Mouse (Mus musculus): ENCODE measurements around the gene Mpp1.
A peak's percentile ranks its signal among the peaks of the same experiment; 100 is the strongest.

The Mpp1 gene

DNA sequence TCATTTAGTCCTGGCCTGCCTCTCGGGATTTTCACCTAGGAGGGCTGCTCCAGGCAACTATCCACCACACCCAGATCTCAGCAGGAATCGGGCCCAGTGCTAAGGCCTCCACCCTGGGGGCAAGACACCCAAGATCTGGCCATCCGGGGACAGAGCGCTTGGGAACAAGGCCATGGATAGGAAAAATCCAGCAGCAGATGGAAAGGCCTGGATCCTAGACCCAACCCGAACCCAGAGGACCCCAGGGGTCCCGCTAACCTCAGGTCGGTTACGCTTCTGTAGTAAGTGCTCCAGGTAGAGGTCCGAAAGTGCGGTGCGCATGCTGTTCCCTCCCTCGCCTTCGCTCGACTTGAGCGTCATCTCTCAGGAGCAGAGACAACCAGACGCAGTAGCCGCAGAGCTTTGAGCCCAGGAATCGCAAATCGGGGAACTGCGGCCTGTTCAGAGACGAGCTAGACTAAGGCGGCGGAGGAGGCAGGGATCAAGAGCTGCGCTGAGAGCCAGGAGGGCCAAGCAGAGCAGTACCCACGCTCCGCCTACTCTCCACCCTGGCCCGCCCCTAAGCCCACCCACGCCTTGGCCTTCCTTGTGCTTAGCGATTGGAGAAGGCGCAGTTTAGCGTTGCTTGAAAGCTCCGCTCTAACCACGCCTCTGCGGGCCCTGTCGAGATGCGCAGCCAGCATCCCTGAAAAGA, at the start of gene Mpp1:
Gene Mpp1 (minus strand): TSS at position 550 of the 694 bp plus-strand sequence.
- peak; percentile 82 to 95 for DNase-seq (ENCODE audit: inconsistent age in 2 of 2, low spot score in 1 of 2)

- no peak for DNase-seq (ENCODE audit: inconsistent age in 2 of 2, low spot score in 1 of 2)
Measured at GRCm38 (mm10) chrX:75163670-75164069, 32.9 kb upstream of the Mpp1 start, which contains the start of gene Smim9. Gene Smim9, minus strand, starts transcription at chrX:75163770.

GRCm38 (mm10) chrX:75155576-75156243, 24.9 kb upstream of the Mpp1 start:
- DNase-seq (ENCODE audit: inconsistent age in 2 of 2, low spot score in 1 of 2): peak; percentile 48 to 59

DNA sequence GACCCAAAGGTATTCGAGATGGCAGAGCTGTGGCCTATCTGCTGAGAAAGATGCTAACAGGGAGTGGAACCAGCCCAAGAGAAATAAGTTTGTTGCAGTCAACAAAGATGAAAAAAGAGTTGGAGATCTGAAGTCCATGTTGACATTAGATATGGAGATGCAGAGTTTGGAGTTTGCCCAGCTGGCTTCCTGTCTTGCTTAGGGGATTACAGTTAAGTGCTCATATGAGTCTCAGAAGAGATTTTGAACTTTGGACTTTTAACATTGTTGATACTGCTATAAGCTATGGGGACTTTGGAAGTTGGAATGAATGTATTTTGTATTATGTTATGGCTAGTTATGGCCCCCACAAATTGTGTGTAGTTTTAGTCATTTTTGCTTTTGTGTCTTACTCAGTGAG, 21.4 kb upstream of the Mpp1 start:
- no peak for DNase-seq (ENCODE audit: inconsistent age in 2 of 2, low spot score in 1 of 2)

DNA sequence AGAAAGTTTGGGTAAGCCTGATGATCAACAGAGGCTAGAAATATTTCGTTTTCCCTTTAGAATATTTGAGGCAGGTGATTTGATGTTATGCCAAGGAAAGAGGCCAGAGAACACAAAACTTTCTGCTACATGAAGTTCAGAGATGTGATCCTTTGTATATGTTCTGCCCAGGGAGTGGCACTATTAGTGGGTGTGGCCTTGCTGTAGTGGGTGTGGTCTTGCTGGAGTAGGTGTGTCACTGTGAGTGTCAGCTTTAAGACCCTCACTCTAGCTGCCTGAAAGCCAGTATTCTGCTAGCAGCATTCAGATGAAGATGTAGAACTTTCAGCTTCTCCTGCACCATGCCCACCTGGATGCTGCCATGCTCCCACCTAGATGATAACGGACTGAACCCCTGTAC, 19.5 kb upstream of the Mpp1 start:
- no peak for DNase-seq (ENCODE audit: inconsistent age in 2 of 2, low spot score in 1 of 2)

DNA sequence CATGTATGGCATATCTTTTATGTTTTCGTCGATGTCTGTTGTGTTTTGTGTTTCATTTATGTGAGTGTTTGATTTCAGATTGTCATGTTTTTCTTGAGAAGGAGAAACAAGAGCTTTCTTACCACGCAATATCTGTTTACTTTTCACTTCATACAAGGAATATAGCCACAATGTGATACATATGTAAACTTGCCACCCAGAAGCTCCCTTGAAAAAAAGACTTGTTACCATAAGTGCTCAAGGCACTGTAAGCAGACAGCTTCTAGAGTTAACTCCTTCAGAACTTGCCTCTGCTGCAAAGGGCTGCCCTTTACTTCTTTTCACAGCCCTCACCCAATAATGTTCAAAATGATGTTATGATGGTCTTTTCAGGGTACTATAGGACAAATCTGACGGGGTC, 17.6 kb upstream of the Mpp1 start:
- no peak for DNase-seq (ENCODE audit: inconsistent age in 2 of 2, low spot score in 1 of 2)

DNA sequence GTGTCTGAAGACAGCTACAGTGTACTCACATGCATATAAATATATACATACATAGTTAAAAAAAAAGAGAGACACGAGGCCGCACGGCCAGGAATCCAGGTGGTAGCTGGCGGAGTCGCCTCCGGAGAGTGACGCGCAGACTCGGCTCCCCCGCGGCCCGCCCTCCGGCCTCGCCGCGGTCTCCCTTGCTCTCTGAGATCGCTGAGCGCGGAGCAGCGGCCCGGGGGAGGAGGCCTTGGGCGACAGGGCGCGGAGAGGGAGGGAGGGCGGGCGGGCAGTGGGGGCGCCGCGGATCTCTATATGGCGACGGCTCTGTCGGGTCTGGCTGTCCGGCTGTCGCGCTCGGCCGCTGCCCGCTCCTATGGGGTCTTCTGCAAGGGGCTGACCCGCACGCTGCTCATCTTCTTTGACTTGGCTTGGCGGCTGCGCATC, 12.3 kb upstream of the Mpp1 start:
- peak; percentile 20 to 55 for DNase-seq (ENCODE audit: inconsistent age in 2 of 2, low spot score in 1 of 2)

DNA sequence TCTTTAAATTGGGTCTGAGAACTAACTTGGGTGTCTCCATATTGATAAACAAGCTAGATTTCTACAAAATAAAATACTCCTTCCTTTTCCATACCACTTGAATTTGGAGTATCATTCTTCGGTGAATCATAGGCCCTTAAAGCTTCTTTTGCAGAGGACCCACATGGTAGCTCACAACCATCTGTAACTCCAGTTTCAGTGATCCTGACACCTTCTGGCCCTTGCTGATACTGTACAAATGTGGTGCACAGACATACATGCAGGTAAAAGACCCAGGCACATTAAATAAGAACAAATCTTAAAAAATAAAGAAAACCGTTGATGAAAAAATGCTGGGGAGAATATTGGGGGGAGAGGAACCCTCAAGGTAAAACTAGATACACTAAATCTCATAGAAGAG, 7.4 kb upstream of the Mpp1 start:
- no peak for DNase-seq (ENCODE audit: inconsistent age in 2 of 2, low spot score in 1 of 2)

GRCm38 (mm10) chrX:75137729-75138128, 6.9 kb upstream of the Mpp1 start:
- DNase-seq (ENCODE audit: inconsistent age in 2 of 2, low spot score in 1 of 2): peak in 1 of 2 experiments; percentile 31

- peak in 1 of 2 experiments; percentile 58 for DNase-seq (ENCODE audit: inconsistent age in 2 of 2, low spot score in 1 of 2)
Measured at GRCm38 (mm10) chrX:75136938-75137337, 6.1 kb upstream of the Mpp1 start.

DNA sequence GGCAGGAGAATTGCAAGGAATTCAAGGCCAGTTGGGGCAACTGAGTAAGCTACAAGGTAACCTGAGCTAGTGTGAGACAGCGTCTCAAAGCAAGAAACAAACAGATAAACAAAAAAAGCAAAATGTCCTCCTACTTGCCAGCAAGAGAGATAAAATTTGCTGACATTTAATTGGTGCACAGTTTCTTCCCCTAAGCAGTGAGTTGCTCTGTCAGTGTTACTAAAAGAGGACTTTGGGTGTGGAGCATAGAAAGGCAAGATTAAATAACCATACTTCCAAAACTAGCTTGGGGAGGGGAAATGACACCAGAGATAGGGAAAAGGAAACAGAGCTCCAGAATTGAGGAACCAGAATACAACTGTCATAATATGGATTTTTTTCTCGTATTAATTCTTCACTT, 1.3 kb downstream of the Mpp1 start:
- DNase-seq (ENCODE audit: inconsistent age in 2 of 2, low spot score in 1 of 2): no peak

DNA sequence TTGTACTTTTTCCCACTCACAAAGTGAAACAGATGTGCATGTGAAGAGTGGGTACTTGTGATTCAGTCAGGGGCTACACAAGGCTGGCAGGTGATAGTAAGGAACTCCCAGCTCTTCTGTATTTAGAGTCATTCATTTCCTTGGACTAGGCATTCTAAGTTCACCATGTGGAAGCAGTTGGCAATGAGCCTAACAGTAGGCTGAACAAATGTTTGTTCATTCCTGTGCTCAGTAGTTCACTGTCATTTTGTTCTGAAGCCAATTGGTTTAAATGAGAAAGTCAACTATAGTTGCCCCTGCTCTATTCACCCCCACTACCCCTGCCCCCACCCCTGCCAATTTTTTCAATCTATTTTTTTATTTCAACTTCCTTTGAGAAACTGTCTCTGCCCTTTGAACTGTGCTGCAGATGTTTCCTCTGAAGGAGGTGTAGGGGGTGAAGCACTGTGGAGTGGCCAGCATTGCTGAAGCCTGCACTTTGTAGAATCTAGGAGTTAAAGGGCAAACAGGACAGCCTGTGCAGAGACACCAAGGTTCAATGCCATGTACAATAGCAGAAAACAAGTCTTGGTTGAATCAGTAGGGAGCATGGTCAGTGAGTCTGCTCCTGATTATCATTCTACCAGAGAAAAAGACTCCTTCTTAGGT, 2.4 kb downstream of the Mpp1 start:
- DNase-seq (ENCODE audit: inconsistent age in 2 of 2, low spot score in 1 of 2): peak in 1 of 2 experiments; percentile 54

DNA sequence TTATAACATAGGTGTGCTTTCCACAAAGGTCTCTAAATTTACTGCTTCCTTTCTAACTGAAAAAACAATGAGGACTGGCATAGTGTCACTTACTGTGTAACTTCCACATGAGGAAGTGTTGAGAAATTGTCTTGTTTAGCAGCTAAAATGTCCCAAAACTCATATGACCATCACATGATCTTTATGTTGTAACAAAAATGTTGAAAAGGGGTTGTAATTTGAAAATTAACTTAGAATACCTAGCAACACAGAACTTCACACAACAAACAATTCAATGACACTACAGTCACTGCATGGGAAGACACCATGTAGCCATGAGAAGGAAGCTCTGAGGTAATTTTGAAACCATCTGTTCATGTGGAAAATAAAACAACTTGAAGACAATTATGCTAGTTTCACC, 3.9 kb downstream of the Mpp1 start:
- no peak for DNase-seq (ENCODE audit: inconsistent age in 2 of 2, low spot score in 1 of 2)

DNA sequence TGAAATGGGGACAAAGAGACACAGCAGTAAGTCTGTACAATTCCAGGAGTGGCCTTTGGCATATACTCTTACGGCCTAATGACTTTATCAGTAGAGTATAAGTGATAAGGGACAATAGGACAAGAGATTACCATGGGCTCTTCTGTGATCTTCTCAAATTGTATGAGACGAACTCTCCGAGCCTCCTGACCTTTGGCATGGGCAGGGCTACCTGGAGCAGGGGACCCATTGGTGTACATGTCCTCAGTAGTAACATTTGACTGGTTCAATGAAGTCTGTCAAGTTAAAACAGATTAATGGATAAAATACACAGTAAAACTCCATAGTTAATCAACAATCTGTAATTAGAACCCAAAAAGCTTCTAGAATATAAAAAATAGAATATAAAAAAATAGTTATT, 5.2 kb downstream of the Mpp1 start:
- no peak for DNase-seq (ENCODE audit: inconsistent age in 2 of 2, low spot score in 1 of 2)

DNA sequence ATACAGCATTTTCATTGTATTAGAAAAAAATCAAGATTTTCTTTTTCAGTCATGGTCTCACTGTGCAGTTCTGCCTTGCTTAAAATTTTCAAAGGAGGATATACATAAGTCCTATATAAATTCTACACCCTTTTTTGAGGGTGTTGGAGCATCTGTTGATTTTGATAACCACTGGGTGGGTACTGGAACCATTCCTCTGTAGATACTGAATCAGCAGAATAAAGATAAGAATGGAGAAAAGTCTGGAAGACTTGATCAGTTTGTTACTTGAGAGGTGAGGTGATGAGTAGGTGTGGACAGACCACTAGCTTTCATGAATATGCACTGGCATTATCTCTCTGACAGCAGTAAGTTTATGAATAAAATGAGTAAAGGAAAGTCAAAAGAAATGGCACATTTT, 15.3 kb downstream of the Mpp1 start:
- no peak for DNase-seq (ENCODE audit: inconsistent age in 2 of 2, low spot score in 1 of 2)

GRCm38 (mm10) chrX:75102293-75102692, 28.5 kb downstream of the Mpp1 start:
- no peak for DNase-seq (ENCODE audit: inconsistent age in 2 of 2, low spot score in 1 of 2)

- DNase-seq (ENCODE audit: inconsistent age in 2 of 2, low spot score in 1 of 2): peak in 1 of 2 experiments; percentile 13
Measured at GRCm38 (mm10) chrX:75098799-75099198, 32.0 kb downstream of the Mpp1 start.

DNA sequence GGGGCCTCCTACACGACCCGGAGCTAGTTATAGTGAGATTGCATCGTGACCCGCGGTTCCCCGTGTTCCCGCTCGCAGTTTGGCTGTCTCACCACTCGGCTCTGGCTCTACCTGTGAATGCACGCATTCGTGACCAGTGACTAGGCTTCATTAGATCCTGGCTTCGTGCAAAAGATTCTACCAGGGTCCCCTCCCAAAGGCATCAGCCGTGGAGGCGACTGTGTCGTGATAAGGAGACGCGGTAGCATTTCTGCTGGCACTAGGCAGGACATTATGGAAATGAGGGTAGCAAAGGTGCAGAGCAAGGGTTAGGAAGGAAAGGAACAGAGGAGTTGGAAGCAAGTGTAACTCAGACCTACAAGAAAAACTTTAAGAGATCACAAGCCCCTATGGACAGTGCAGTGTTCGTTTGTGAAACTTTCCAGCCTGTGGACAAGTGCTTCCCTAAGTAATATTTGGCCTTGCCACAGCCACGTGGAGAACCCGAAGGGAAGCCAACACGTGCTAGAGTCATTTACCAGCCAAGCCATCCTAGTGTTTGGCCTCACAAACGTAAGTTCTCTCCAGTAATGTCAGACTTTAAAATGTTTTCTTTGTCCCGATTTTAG, 34.5 kb downstream of the Mpp1 start:
- peak in 1 of 2 experiments; percentile 68 for DNase-seq (ENCODE audit: inconsistent age in 2 of 2, low spot score in 1 of 2)

DNA sequence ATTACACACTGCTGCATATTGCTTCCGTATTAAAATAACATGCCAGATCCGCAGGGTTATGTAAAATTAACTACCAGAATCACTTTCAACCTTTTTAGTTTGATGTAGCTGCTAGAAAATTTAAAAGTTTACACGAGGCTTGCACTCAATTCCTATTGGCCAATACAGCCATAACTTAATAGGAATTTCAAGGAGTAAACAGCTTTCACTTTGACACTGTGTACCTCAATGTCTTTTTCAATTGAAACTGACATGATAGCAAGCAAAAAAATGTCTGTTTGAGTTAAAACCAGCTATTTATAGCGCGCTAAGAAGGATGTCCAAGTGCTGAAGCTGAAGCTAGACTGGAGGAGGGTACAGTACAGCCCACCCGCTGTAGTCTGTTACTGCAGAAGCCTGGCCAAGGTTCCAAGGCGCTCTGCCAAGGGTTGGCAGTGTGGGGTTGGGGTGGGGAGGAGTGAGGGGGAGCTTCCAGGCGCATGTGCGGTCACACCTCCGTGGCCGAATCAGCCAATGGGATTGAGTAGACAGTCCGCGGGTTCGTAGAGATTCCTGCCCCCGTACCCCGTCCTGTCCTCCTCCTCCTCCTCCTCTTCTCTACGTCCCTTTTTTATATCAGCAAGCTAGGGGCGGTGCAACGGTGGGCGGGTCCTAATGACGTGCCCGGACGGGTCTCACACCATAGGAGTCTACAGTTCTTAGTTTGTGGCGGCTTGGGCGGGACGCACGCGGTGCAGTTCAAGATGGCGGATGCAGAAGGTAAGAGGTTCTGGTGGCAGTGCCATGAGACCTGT, 35.2 kb downstream of the Mpp1 start, which contains the start of gene Dkc1:
Gene Dkc1 (plus strand): TSS at position 486 of the 794 bp plus-strand sequence.
- peak; percentile 94 to 96 for DNase-seq (ENCODE audit: inconsistent age in 2 of 2, low spot score in 1 of 2)

DNA sequence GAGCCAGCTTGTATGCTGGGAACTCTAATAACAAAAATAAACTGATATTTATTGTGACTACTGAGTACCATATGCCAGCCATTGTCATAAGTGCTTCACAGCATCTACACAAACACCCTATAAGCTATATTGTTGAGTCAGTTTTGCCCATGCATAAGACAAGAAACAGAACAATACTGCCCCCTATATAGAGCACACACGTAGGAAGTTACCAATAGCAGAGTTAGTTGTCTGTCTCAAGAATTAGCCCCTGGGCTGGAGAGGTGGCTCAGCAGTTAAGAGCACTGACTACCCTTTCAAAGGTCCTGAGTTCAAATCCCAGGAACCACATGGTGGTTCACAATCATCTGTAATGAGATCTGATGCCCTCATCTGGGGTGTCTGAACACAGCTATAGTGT, 45.2 kb downstream of the Mpp1 start:
- DNase-seq (ENCODE audit: inconsistent age in 2 of 2, low spot score in 1 of 2): no peak

All from adrenal gland, adult (tissue).